In genomic region chr13:98383911-98384498, GRCm38 (mm10) we compare ENCODE assay signal across 32 mouse cellular contexts. TPM values are rescaled to one million over a fixed set of nuclear protein-coding genes. Genes with fewer than 3 reads are reported as not detected.
DNase-seq lines count a peak whose midpoint lies in the region; ATAC-seq lines count a peak whose summit lies in the region.
"Had no signal": no experiment of that assay in that cellular context is flagged by ENCODE, and none has a peak within 500 bp of the region (broad histone marks: within the 10 kb centered on the region; RNA-seq: fewer than 3 reads in every experiment).

No protein-coding gene starts in this region.

- ATAC-seq in midbrain, embryonic 11.5 days (ENCODE audit: low FRiP score) = no peak
- no peak for ATAC-seq in midbrain, embryonic 13.5 days
- ATAC-seq in liver, embryonic 12.5 days = no peak
- ATAC-seq: forebrain, embryonic 16.5 days; liver, postnatal 0 days had no signal

- no peak overlapping the region for H3K9ac ChIP-seq in midbrain, embryonic 11.5 days (ENCODE audit: low read length)
- no peak overlapping the region for H3K9ac ChIP-seq in midbrain, embryonic 13.5 days (replicated peaks)
- no peak overlapping the region for H3K9ac ChIP-seq in liver, embryonic 12.5 days
- H3K9ac ChIP-seq: embryonic facial prominence, embryonic 13.5 days; heart, embryonic 13.5 days; hindbrain, embryonic 14.5 days; limb, embryonic 13.5 days; liver, postnatal 0 days had no signal

- peaks cover 3% of the 10 kb centered on the region; the same call in 1 of the 2 replicates for H3K9me3 ChIP-seq in heart, embryonic 10.5 days
- peaks cover 4% of the 10 kb centered on the region; the same call in 1 of the 2 replicates for H3K9me3 ChIP-seq in midbrain, embryonic 11.5 days (ENCODE audit: control insufficient read depth, low read length)
- peaks cover 16% of the 10 kb centered on the region; the same call in 1 of the 2 replicates for H3K9me3 ChIP-seq in midbrain, embryonic 13.5 days
- H3K9me3 ChIP-seq in liver, embryonic 12.5 days (replicated peaks) = no peaks in the 10 kb centered on the region

- H3K4me2 ChIP-seq in midbrain, embryonic 11.5 days = no peak overlapping the region
- no peak overlapping the region for H3K4me2 ChIP-seq in midbrain, embryonic 13.5 days (replicated peaks)
- H3K4me2 ChIP-seq in liver, embryonic 12.5 days = no peak overlapping the region
- H3K4me2 ChIP-seq: embryonic facial prominence, embryonic 13.5 days; heart, embryonic 13.5 days; hindbrain, embryonic 14.5 days; limb, embryonic 13.5 days; liver, embryonic 11.5 days had no signal

- peak; percentile 63 for DNase-seq in heart, adult 11 months
- DNase-seq in heart, embryonic 10.5 days (ENCODE audit: low spot score) = no peak
- DNase-seq in kidney, postnatal 14 days = peak; percentile 11
- DNase-seq in kidney, postnatal 36 days = no peak
- DNase-seq in midbrain, embryonic 11.5 days (ENCODE audit: low spot score, missing footprints) = peak; percentile 54
- DNase-seq: adrenal gland, postnatal 14 days; cerebellum, adult 11 months; cerebellum, adult 9-11 months; embryo, embryonic 11 days; gastrocnemius, adult 2 months; gastrocnemius, postnatal 36 days; heart, adult 2 months; heart, postnatal 10 days; kidney, adult 9 months; liver, postnatal 0 days; lung, postnatal 36 days; midbrain, embryonic 14.5 days; thymus, adult 18-20 months; thymus, postnatal 25 days had no signal

- 82% methylated on average over 16 of the region's 16 CpGs for WGBS in heart, embryonic 10.5 days
- WGBS in midbrain, embryonic 11.5 days = 89% methylated on average over 16 of the region's 16 CpGs
- 86% methylated on average over 16 of the region's 16 CpGs for WGBS in midbrain, embryonic 13.5 days
- 74% methylated on average over 16 of the region's 16 CpGs for WGBS in liver, embryonic 12.5 days (ENCODE audit: insufficient replicate concordance)

- H3K4me1 ChIP-seq in heart, embryonic 10.5 days = no peaks in the 10 kb centered on the region
- H3K4me1 ChIP-seq in midbrain, embryonic 11.5 days (ENCODE audit: control insufficient read depth, insufficient read depth, low read length) = no peaks in the 10 kb centered on the region
- no peaks in the 10 kb centered on the region for H3K4me1 ChIP-seq in midbrain, embryonic 13.5 days (replicated peaks)
- no peaks in the 10 kb centered on the region for H3K4me1 ChIP-seq in liver, embryonic 12.5 days
- H3K4me1 ChIP-seq: embryonic facial prominence, embryonic 13.5 days; heart, embryonic 13.5 days; limb, embryonic 13.5 days; megakaryocyte, embryonic 14.5 days had no signal

- H3K27me3 ChIP-seq in heart, embryonic 10.5 days (ENCODE audit: insufficient read depth, poor library complexity, severe bottlenecking) = peaks cover 21% of the 10 kb centered on the region
- peaks cover 7% of the 10 kb centered on the region; the same call in 1 of the 2 replicates for H3K27me3 ChIP-seq in midbrain, embryonic 11.5 days (ENCODE audit: control insufficient read depth, insufficient read depth, low read length)
- peaks cover 44% of the 10 kb centered on the region for H3K27me3 ChIP-seq in midbrain, embryonic 13.5 days
- peaks cover 23% of the 10 kb centered on the region for H3K27me3 ChIP-seq in liver, embryonic 12.5 days (replicated peaks)
- H3K27me3 ChIP-seq: Patski had no signal

- H3K27ac ChIP-seq in heart, embryonic 10.5 days = no peak overlapping the region
- H3K27ac ChIP-seq in midbrain, embryonic 11.5 days (ENCODE audit: low read depth, low read length) = no peak overlapping the region
- no peak overlapping the region for H3K27ac ChIP-seq in midbrain, embryonic 13.5 days
- H3K27ac ChIP-seq in liver, embryonic 12.5 days = no peak overlapping the region
- H3K27ac ChIP-seq: embryonic facial prominence, embryonic 13.5 days; gastrocnemius, adult 2 months; heart, adult 2 months; heart, embryonic 13.5 days; hindbrain, embryonic 14.5 days; layer of hippocampus, adult 2 months; limb, embryonic 13.5 days had no signal

- H3K4me3 ChIP-seq in heart, embryonic 10.5 days = no peak overlapping the region
- H3K4me3 ChIP-seq in midbrain, embryonic 11.5 days (ENCODE audit: low read depth, low read length) = no peak overlapping the region
- no peak overlapping the region for H3K4me3 ChIP-seq in midbrain, embryonic 13.5 days (replicated peaks)
- H3K4me3 ChIP-seq in liver, embryonic 12.5 days = no peak overlapping the region
- H3K4me3 ChIP-seq: embryonic facial prominence, embryonic 13.5 days; erythroblast, embryonic 14.5 days; gastrocnemius, adult 2 months; heart, adult 2 months; heart, embryonic 13.5 days; layer of hippocampus, adult 2 months; limb, embryonic 13.5 days; megakaryocyte, embryonic 14.5 days had no signal

- no peaks in the 10 kb centered on the region for H3K36me3 ChIP-seq in heart, embryonic 10.5 days
- H3K36me3 ChIP-seq in midbrain, embryonic 11.5 days (ENCODE audit: control insufficient read depth, insufficient read depth, low read length) = no peaks in the 10 kb centered on the region
- H3K36me3 ChIP-seq in midbrain, embryonic 13.5 days = no peaks in the 10 kb centered on the region
- H3K36me3 ChIP-seq in liver, embryonic 12.5 days = no peaks in the 10 kb centered on the region
- H3K36me3 ChIP-seq: embryonic facial prominence, embryonic 13.5 days; G1E; heart, embryonic 13.5 days; limb, embryonic 13.5 days had no signal

RNA-seq across cellular contexts. Expression of gene Foxd1, which starts 30.0 kb away (rescaled TPM):
- 0.10 and 0.16 TPM in 2 replicates for polyA plus RNA-seq in heart, embryonic 10.5 days (2016; fragmentation: Nextera tagmentation; extraction: Ambion mirVana)
- 4.4 and 5.2 TPM in 2 replicates for polyA plus RNA-seq in midbrain, embryonic 11.5 days (2014; fragmentation: Nextera tagmentation; extraction: Ambion mirVana)
- 0.80 and 0.86 TPM in 2 replicates for polyA plus RNA-seq in midbrain, embryonic 13.5 days (2015; fragmentation: Nextera tagmentation; extraction: Ambion mirVana)
- not detected in 2 replicates for polyA plus RNA-seq in liver, embryonic 12.5 days (2016; fragmentation: Nextera tagmentation; extraction: Ambion mirVana)
- polyA plus RNA-seq: erythroblast, embryonic 14.5 days; G1E; liver, embryonic 11.5 days; liver, postnatal 0 days had no signal

Comparison
In these comparisons a context has a peak if more than half of its experiments do, and no peak if none do; other contexts are left out.
1. DNase-seq: peak in heart, adult 11 months (single experiment), kidney, postnatal 14 days (single experiment) and midbrain, embryonic 11.5 days (single experiment); none in heart, embryonic 10.5 days (single experiment) and kidney, postnatal 36 days (0 of 2).